Mouse (Mus musculus): Measurements from ENCODE around the gene Irx2.

DNA sequence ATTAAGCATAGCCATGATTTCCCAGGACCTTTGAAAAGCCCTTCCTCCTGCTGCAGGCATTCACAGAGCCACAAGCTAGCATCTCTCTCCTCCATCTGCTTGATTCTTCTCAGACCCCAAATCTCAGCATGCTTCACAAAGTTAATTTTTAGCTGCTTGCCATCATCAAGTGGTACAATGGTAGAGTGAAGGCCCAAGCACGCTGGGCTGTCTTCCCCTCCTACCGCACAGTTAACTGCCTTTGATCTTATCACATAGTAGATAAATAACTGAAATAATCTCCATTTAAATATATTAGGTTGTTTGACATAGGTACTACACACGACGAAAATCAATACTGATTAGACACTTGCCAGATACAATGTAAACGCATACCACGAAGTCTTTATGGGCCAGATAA lies 35.3 kb upstream of the Irx2 start:
- TF ChIP-seq CTCF (IDR thresholded peaks at IDR 0.05; ENCODE audit: borderline replicate concordance, insufficient read depth, low read depth, low read length) (no peak), POLR2A (IDR thresholded peaks at IDR 0.05; ENCODE audit: borderline replicate concordance, insufficient read depth, low read length) (no peak)

Data from cerebellum, adult 2 months (tissue).